Mouse (Mus musculus) limb, embryonic 12.5 days (tissue): ENCODE data around the gene Sbno1. TPM values are rescaled to one million over a fixed set of nuclear protein-coding genes. Genes with fewer than 3 reads are reported as not detected.

Source experiments
- ATAC-seq: fragments of 200-750 bp; cut with Nextera tagmentation; 2 replicates; pipeline ENCODE4 v1.8.0; 2017; ENCODE audit warnings: low read depth, moderate TSS enrichment; ENCODE audit not compliant: insufficient number of reproducible peaks, insufficient read depth, low FRiP score, low TSS enrichment
- H3K27ac ChIP-seq: fragments of 300-500 bp; sonication (generic); 2 replicates; pipeline ENCODE4 v1.5.1; 2016; ENCODE audit warnings: mild to moderate bottlenecking, moderate library complexity
- H3K27me3 ChIP-seq: fragments of 300-500 bp; sonication (generic); 2 replicates; pipeline ENCODE4 v1.6.1; 2016; ENCODE audit warnings: mild to moderate bottlenecking, moderate library complexity
- H3K36me3 ChIP-seq: fragments of 300-500 bp; sonication (generic); 2 replicates; pipeline ENCODE4 v1.6.1; 2016; ENCODE audit warnings: mild to moderate bottlenecking, moderate library complexity
- H3K4me1 ChIP-seq: fragments of 300-500 bp; sonication (generic); replicated peaks from 2 replicates; pipeline ENCODE4 v1.6.1; 2016
- H3K4me2 ChIP-seq: fragments of 300-500 bp; sonication (generic); 2 replicates; pipeline ENCODE4 v1.6.1; 2016; ENCODE audit warnings: mild to moderate bottlenecking, moderate library complexity
- H3K4me3 ChIP-seq: fragments of 300-500 bp; sonication (generic); replicated peaks from 2 replicates; pipeline ENCODE4 v1.5.1; 2016; ENCODE audit warnings: mild to moderate bottlenecking
- H3K9ac ChIP-seq: fragments of 300-500 bp; sonication (generic); replicated peaks from 2 replicates; pipeline ENCODE4 v1.6.1; 2016; ENCODE audit warnings: mild to moderate bottlenecking, moderate library complexity
- H3K9me3 ChIP-seq: fragments of 300-500 bp; sonication (generic); 2 replicates; pipeline ENCODE4 v1.6.1; 2016; ENCODE audit warnings: mild to moderate bottlenecking, moderate library complexity
- WGBS: fragments of 180-500 bp; shearing (Covaris S2); methylation state at CpG from one replicate; pipeline ENCODE4 v1.1.7; 2016; 5-methylcytosine and 5-hydroxymethylcytosine counted together
- polyA plus RNA-seq: library from polyadenylated mRNA; unstranded; fragments of >200 nt; fragmentation: Nextera tagmentation; extraction: Ambion mirVana; gene quantifications from 2 replicates; pipeline ENCODE4 v1.2.1, GENCODE M21; 2016

Sbno1 gene
- polyA plus RNA-seq, 1 experiment from 2014 or later, result 109 TPM

GRCm38 (mm10) chr5:124421786-124422185 lies 4.0 kb downstream of the Sbno1 start:
- H3K36me3 ChIP-seq, result peaks cover 16% of the 10 kb centered on the region; the same call in 1 of the 2 replicates
- WGBS, result 88% methylated on average over 2 of the region's 2 CpGs

GRCm38 (mm10) chr5:124418903-124419302 lies 6.9 kb downstream of the Sbno1 start:
- H3K4me1 ChIP-seq, result peaks cover 2% of the 10 kb centered on the region
- H3K4me2 ChIP-seq, result no peak overlapping the region
- no peaks in the 10 kb centered on the region for H3K27me3 ChIP-seq
- no peaks in the 10 kb centered on the region for H3K9me3 ChIP-seq
- 97% methylated on average over 2 of the region's 2 CpGs for WGBS
- no peak for ATAC-seq
- peaks cover 23% of the 10 kb centered on the region; the same call in 1 of the 2 replicates for H3K36me3 ChIP-seq
- H3K9ac ChIP-seq, result no peak overlapping the region
- H3K4me3 ChIP-seq, result no peak overlapping the region
- H3K27ac ChIP-seq, result no peak overlapping the region

More at GRCm38 (mm10) chr5:124421786-124422185, 4.0 kb downstream of the Sbno1 start:
- H3K9me3 ChIP-seq, result no peaks in the 10 kb centered on the region
- no peak overlapping the region for H3K9ac ChIP-seq
- no peaks in the 10 kb centered on the region for H3K27me3 ChIP-seq
- no peak for ATAC-seq
- no peak overlapping the region for H3K4me3 ChIP-seq
- peaks cover 7% of the 10 kb centered on the region for H3K4me1 ChIP-seq
- no peak overlapping the region for H3K27ac ChIP-seq
- H3K4me2 ChIP-seq, result no peak overlapping the region

GRCm38 (mm10) chr5:124412163-124412562 lies 13.6 kb downstream of the Sbno1 start:
- Histone ChIP-seq H3K9ac (no peak overlapping the region), H3K27ac (no peak overlapping the region), H3K4me3 (no peak overlapping the region), H3K9me3 (no peaks in the 10 kb centered on the region), H3K4me2 (no peak overlapping the region), H3K4me1 (no peaks in the 10 kb centered on the region), H3K36me3 (peaks cover 69% of the 10 kb centered on the region), H3K27me3 (no peaks in the 10 kb centered on the region)
- ATAC-seq, result no peak
- WGBS, result 95% methylated on average over 5 of the region's 5 CpGs

DNA sequence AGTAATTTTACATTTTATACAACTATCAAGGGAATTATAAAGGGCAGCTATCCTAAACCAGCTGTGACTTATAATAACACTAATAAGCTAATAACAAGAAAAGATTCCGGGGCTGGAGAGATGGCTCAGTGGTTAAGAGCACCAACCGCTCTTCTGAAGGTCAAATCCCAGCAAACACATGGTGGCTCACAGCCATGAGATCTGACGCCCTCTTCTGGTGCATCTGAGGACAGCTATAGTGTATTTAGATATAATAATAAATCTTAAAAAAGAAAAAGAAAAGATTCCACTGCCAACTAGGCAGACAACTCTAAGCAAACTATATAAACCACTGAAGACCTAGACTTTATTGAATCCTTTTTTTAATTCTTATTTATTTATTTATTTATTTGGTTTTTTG lies 15.0 kb downstream of the Sbno1 start:
- Histone ChIP-seq H3K27ac (no peak overlapping the region), H3K4me1 (no peaks in the 10 kb centered on the region), H3K27me3 (no peaks in the 10 kb centered on the region), H3K4me3 (no peak overlapping the region), H3K9me3 (no peaks in the 10 kb centered on the region), H3K36me3 (peaks cover 81% of the 10 kb centered on the region), H3K4me2 (no peak overlapping the region), H3K9ac (no peak overlapping the region)
- no peak for ATAC-seq
- whole genome bisulfite sequencing, result 84% methylated on average over 3 of the region's 3 CpGs

DNA sequence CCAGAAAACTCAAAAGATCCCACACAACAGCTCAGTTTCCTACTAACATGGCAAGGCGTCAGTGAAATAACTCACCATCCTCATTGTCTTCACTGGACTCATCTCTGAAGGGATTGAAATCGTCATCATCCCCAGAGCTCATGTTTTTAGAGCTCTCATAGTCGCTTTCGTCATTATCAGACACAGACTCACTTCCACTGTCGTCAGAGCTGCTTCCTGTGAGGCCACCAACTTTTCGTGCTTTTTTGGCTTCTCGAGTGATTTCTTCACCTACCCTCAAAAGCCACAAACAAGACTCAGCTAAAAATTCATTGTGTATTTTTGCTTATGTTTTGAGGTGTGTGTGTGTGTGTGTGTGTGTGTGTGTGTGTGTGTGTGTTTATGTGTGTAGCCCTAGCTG lies 32.1 kb downstream of the Sbno1 start:
- Histone ChIP-seq H3K9ac (no peak overlapping the region), H3K4me1 (no peaks in the 10 kb centered on the region), H3K36me3 (peaks cover 97% of the 10 kb centered on the region), H3K4me2 (no peak overlapping the region), H3K9me3 (no peaks in the 10 kb centered on the region), H3K27me3 (no peaks in the 10 kb centered on the region), H3K4me3 (no peak overlapping the region), H3K27ac (no peak overlapping the region)
- no peak for ATAC-seq
- 91% methylated on average over 7 of the region's 7 CpGs for WGBS

DNA sequence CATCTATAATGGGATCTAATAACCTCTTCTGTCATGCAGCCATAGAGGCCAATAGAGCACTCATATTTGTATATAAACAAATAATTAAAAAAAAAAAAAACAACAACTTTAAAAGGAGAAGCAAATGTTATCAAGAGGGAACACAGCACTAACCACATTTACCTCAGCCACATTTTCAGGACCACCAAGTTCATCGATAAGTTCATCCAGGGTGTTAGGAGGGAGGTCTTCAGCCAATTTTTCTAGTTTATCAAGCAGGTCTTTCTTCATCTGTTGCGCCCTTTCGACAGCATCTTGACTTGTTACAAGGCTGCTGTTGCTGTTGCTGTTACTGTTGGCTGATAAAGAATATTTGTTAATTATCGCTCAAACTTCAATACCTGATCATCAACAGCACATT lies 33.4 kb downstream of the Sbno1 start:
- Histone ChIP-seq H3K4me2 (no peak overlapping the region), H3K4me3 (no peak overlapping the region), H3K27ac (no peak overlapping the region), H3K27me3 (no peaks in the 10 kb centered on the region), H3K36me3 (peaks cover 97% of the 10 kb centered on the region), H3K9me3 (no peaks in the 10 kb centered on the region), H3K9ac (no peak overlapping the region), H3K4me1 (no peaks in the 10 kb centered on the region)
- 95% methylated on average over 4 of the region's 4 CpGs for WGBS
- no peak for ATAC-seq

DNA sequence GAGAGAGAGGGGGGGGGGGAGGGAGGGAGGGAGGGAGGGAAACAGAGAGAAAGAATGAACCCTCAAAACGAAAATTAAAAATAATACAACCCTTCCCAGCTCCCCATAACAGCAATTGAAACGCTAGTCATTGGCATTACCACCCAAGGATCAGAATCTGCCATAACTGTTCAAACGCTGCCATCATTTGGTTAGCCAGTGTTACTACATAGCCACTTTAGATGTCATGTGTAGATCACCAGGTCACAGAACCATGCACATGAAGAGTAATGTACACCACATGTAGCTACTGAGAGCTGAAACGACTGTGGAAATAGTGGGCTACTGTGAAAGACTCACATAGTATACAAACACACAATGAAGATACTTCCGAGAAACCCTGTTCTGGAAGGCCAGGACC lies 37.9 kb downstream of the Sbno1 start:
- Histone ChIP-seq H3K4me3 (no peak overlapping the region), H3K4me1 (no peaks in the 10 kb centered on the region), H3K4me2 (no peak overlapping the region), H3K9ac (no peak overlapping the region), H3K36me3 (peaks cover 92% of the 10 kb centered on the region), H3K27ac (no peak overlapping the region), H3K27me3 (no peaks in the 10 kb centered on the region), H3K9me3 (no peaks in the 10 kb centered on the region)
- WGBS, result 74% methylated on average over 5 of the region's 5 CpGs
- no peak for ATAC-seq

GRCm38 (mm10) chr5:124380121-124380520 lies 45.7 kb downstream of the Sbno1 start:
- H3K36me3 ChIP-seq, result peaks cover 93% of the 10 kb centered on the region
- no peak overlapping the region for H3K27ac ChIP-seq
- H3K9me3 ChIP-seq, result no peaks in the 10 kb centered on the region
- no peaks in the 10 kb centered on the region for H3K27me3 ChIP-seq
- H3K4me2 ChIP-seq, result no peak overlapping the region
- WGBS, result 100% methylated on average over 1 of the region's 1 CpGs
- no peak overlapping the region for H3K9ac ChIP-seq
- H3K4me3 ChIP-seq, result no peak overlapping the region
- no peaks in the 10 kb centered on the region for H3K4me1 ChIP-seq
- no peak for ATAC-seq

DNA sequence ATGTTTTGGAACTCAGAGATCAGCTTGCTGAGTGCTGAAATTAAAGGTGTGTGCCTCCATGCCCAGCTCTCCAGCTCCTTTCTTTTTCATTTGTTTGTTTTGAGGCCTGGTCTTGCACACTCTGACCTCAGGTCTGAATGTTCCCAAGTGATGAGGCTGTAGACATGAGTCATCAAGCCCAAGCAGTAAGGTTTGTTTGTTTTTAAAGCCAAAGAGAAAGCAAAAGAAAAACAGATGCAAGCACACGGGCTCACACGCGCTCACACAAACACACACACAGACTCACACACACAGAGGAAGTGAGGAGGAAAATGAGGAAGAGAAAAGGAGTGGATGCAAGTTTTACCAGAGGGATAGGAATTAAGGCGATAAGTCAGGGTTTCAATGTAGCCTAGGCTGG lies 48.7 kb downstream of the Sbno1 start:
- Histone ChIP-seq H3K27ac (no peak overlapping the region), H3K9me3 (no peaks in the 10 kb centered on the region), H3K36me3 (peaks cover 93% of the 10 kb centered on the region), H3K9ac (no peak overlapping the region), H3K4me1 (no peaks in the 10 kb centered on the region), H3K4me2 (no peak overlapping the region), H3K4me3 (no peak overlapping the region), H3K27me3 (no peaks in the 10 kb centered on the region)
- ATAC-seq, result no peak
- WGBS, result 92% methylated on average over 4 of the region's 4 CpGs

GRCm38 (mm10) chr5:124376401-124376800 lies 49.4 kb downstream of the Sbno1 start:
- Histone ChIP-seq H3K4me2 (no peak overlapping the region), H3K4me3 (no peak overlapping the region), H3K4me1 (no peaks in the 10 kb centered on the region), H3K9me3 (no peaks in the 10 kb centered on the region), H3K27ac (no peak overlapping the region), H3K36me3 (peaks cover 93% of the 10 kb centered on the region), H3K9ac (no peak overlapping the region), H3K27me3 (no peaks in the 10 kb centered on the region)
- ATAC-seq, result no peak
- 95% methylated on average over 1 of the region's 1 CpGs for WGBS

DNA sequence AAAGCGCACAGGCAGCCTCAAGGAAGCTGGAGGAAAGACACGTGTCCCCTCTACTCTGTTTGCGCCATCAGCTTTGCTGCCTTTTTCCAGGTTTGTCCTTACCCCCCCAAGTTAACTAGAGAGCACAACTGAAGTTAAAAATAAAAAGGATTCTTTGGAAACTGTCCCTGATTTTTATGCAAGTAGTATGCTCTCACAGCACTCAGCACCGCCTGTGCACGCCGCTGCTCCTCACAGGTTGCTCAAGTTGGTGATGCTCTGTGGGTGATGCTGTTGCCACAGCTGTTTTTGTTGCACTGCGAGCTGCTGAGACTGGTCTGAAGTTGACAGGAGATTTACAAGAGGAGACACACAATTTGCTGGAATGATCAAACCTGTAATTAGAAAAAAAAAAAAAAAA lies 51.5 kb downstream of the Sbno1 start:
- Histone ChIP-seq H3K4me3 (no peak overlapping the region), H3K9me3 (no peaks in the 10 kb centered on the region), H3K27me3 (no peaks in the 10 kb centered on the region), H3K4me2 (no peak overlapping the region), H3K4me1 (no peaks in the 10 kb centered on the region), H3K9ac (no peak overlapping the region), H3K36me3 (peaks cover 93% of the 10 kb centered on the region), H3K27ac (no peak overlapping the region)
- 94% methylated on average over 7 of the region's 7 CpGs for WGBS
- ATAC-seq, result no peak

GRCm38 (mm10) chr5:124366721-124367120 lies 59.1 kb downstream of the Sbno1 start:
- H3K4me1 ChIP-seq, result no peaks in the 10 kb centered on the region
- no peak overlapping the region for H3K9ac ChIP-seq
- H3K36me3 ChIP-seq, result peaks cover 44% of the 10 kb centered on the region
- H3K27ac ChIP-seq, result no peak overlapping the region
- no peak overlapping the region for H3K4me2 ChIP-seq
- no peak overlapping the region for H3K4me3 ChIP-seq
- no peak for ATAC-seq
- no peaks in the 10 kb centered on the region for H3K27me3 ChIP-seq
- 83% methylated on average over 3 of the region's 3 CpGs for WGBS
- no peaks in the 10 kb centered on the region for H3K9me3 ChIP-seq
